Comparison of ENCODE assay signal across 8 mouse cellular contexts in the genomic region with DNA sequence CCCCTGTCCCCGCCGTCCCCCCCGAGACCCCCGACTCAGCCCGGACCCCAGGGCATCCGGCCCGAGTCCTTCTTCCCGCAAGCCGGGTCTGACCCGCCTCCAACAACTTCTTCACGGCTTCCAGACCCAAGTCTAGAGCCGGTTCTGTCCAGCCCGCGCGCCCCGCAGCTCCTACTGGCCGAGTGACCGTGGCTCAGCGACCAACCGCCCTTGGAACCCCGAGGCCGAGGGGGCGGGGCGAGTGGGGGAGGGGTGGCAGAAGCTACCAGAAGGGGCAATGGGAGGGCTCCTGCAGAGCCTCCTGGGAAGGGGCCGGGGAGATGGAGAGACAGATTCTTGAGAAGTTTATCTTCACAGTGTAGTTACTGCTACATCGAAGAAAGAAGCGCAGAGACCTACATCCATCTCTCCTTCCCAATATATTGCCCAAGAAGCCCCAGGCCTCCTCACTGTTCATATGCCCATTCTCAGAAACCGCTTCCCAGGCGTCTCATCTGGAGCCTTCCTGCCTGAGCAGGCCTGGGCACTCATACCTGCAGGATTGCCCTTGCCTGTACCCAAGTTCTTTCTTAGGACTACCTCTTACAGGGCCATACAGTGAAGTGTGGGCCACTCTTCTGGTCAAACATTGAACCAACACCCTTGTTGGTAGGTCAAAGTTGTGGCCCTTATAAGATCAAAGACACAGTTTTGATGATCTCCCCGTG. TPM values are rescaled to one million over a fixed set of nuclear protein-coding genes. Genes with fewer than 3 reads are reported as not detected.
A peak's percentile ranks its signal among the peaks of the same experiment; 100 is the strongest.
DNase-seq lines count a peak whose midpoint lies in the region; ATAC-seq lines count a peak whose summit lies in the region.

No protein-coding gene starts in this region.

- no peaks in the 10 kb centered on the region for H3K36me3 ChIP-seq in embryonic facial prominence, embryonic 10.5 days (replicated peaks)
- H3K36me3 ChIP-seq in midbrain, embryonic 13.5 days = no peaks in the 10 kb centered on the region

- H3K4me1 ChIP-seq in embryonic facial prominence, embryonic 10.5 days = peaks cover 22% of the 10 kb centered on the region
- H3K4me1 ChIP-seq in midbrain, embryonic 13.5 days (replicated peaks) = peaks cover 21% of the 10 kb centered on the region

- WGBS in embryonic facial prominence, embryonic 10.5 days = 10% methylated on average over 30 of the region's 30 CpGs
- 12% methylated on average over 27 of the region's 30 CpGs for WGBS in midbrain, embryonic 13.5 days

- peak overlapping the region; percentile 75 for H3K9ac ChIP-seq in midbrain, embryonic 13.5 days (replicated peaks)

- intact Hi-C loops in heart, postnatal 14 days (cut with DNase I) = no loop called here

- no peaks in the 10 kb centered on the region for H3K9me3 ChIP-seq in embryonic facial prominence, embryonic 10.5 days
- H3K9me3 ChIP-seq in midbrain, embryonic 13.5 days = no peaks in the 10 kb centered on the region

- peak overlapping the region; percentile 76 for H3K4me3 ChIP-seq in embryonic facial prominence, embryonic 10.5 days
- H3K4me3 ChIP-seq in midbrain, embryonic 13.5 days (replicated peaks) = peak overlapping the region; percentile 61

- peak; percentile 16 for DNase-seq in ES-CJ7 (ENCODE audit: low read depth, low spot score)
- peak; percentile 37 for DNase-seq in adipocyte (ENCODE audit: low spot score)
- DNase-seq in embryonic facial prominence, embryonic 10.5 days (ENCODE audit: low spot score) = peak; percentile 81
- DNase-seq in heart, postnatal 14 days = peak; percentile 23 to 49
- DNase-seq in kidney, postnatal 4 days = peak; percentile 78 to 87
- peak; percentile 18 for DNase-seq in urinary bladder, postnatal 10 days (ENCODE audit: low spot score)

- H3K4me2 ChIP-seq in midbrain, embryonic 13.5 days (replicated peaks) = peak overlapping the region; percentile 100

- peak; percentile 81 for ATAC-seq in midbrain, embryonic 13.5 days
- ATAC-seq in activated CD4-positive, CD25-positive, alpha-beta regulatory T cell, adult 4 months = no peak

- H3K27ac ChIP-seq in embryonic facial prominence, embryonic 10.5 days (replicated peaks) = peak overlapping the region; percentile 86
- H3K27ac ChIP-seq in midbrain, embryonic 13.5 days = no peak overlapping the region

- H3K27me3 ChIP-seq in embryonic facial prominence, embryonic 10.5 days (replicated peaks; ENCODE audit: low read depth, poor library complexity, severe bottlenecking) = peaks cover 45% of the 10 kb centered on the region
- H3K27me3 ChIP-seq in midbrain, embryonic 13.5 days = peaks cover 20% of the 10 kb centered on the region

RNA-seq across cellular contexts. Expression of a gene that starts 2.1 kb away (rescaled TPM):
- not detected in 2 replicates for polyA plus RNA-seq in embryonic facial prominence, embryonic 10.5 days (2016; fragmentation: Nextera tagmentation; extraction: Ambion mirVana)
- total RNA-seq in heart, postnatal 14 days (2021) = not detected
- 0.55 TPM in 1 of 2 replicates, not detected in the other for polyA plus RNA-seq in midbrain, embryonic 13.5 days (2015; fragmentation: Nextera tagmentation; extraction: Ambion mirVana)
- not detected for polyA plus RNA-seq in activated CD4-positive, CD25-positive, alpha-beta regulatory T cell, adult 4 months (2017; shearing (Covaris generic))

RNA-seq across cellular contexts. Expression of a gene that starts 27.1 kb away (rescaled TPM):
- polyA plus RNA-seq in embryonic facial prominence, embryonic 10.5 days (2016; fragmentation: Nextera tagmentation; extraction: Ambion mirVana) = 1.5 and 2.5 TPM in 2 replicates
- 1 to 10 TPM; 8.8 to 9.7 TPM for total RNA-seq in heart, postnatal 14 days (2021)
- polyA plus RNA-seq in midbrain, embryonic 13.5 days (2015; fragmentation: Nextera tagmentation; extraction: Ambion mirVana) = 0.62 and 1.0 TPM in 2 replicates
- polyA plus RNA-seq in activated CD4-positive, CD25-positive, alpha-beta regulatory T cell, adult 4 months (2017; shearing (Covaris generic)) = not detected

RNA-seq across cellular contexts. Expression of a gene that starts 43.3 kb away (rescaled TPM):
- not detected in 2 replicates for polyA plus RNA-seq in embryonic facial prominence, embryonic 10.5 days (2016; fragmentation: Nextera tagmentation; extraction: Ambion mirVana)
- total RNA-seq in heart, postnatal 14 days (2021) = not detected
- polyA plus RNA-seq in midbrain, embryonic 13.5 days (2015; fragmentation: Nextera tagmentation; extraction: Ambion mirVana) = not detected in 2 replicates
- polyA plus RNA-seq in activated CD4-positive, CD25-positive, alpha-beta regulatory T cell, adult 4 months (2017; shearing (Covaris generic)) = not detected

Comparison
In these comparisons a context has a peak if more than half of its experiments do, and no peak if none do; other contexts are left out.
1. DNase-seq: peak in every context shown above with its lines; median percentile 82 in kidney, postnatal 4 days; 81 in embryonic facial prominence, embryonic 10.5 days; 37 in adipocyte; 36 in heart, postnatal 14 days; 18 in urinary bladder, postnatal 10 days; 16 in ES-CJ7.